Mouse (Mus musculus) stomach, postnatal 0 days (tissue): ENCODE measurements around the gene Dazap2. TPM values are rescaled to one million over a fixed set of nuclear protein-coding genes. Genes with fewer than 3 reads are reported as not detected.

ENCODE experiments used
- ATAC-seq: fragments of 200-750 bp; cut with Nextera tagmentation; 2 replicates; pipeline ENCODE4 v1.8.0; 2017; ENCODE audit not compliant: low FRiP score, low TSS enrichment
- DNase-seq: peaks from one replicate; pipeline ENCODE4 v3.0.0-alpha.2; 2016; ENCODE audit warnings: low spot score
- H3K27ac ChIP-seq: fragments of 300-500 bp; sonication (generic); replicated peaks from 2 replicates; pipeline ENCODE4 v1.5.1; 2014; ENCODE audit warnings: mild to moderate bottlenecking, control low read depth
- H3K27me3 ChIP-seq: fragments of 300-500 bp; sonication (generic); 2 replicates; pipeline ENCODE4 v1.6.1; 2014; ENCODE audit warnings: low read length; ENCODE audit not compliant: control insufficient read depth, insufficient read depth
- H3K36me3 ChIP-seq: fragments of 300-500 bp; sonication (generic); 2 replicates; pipeline ENCODE4 v1.6.1; 2014; ENCODE audit warnings: low read length, mixed read lengths; ENCODE audit not compliant: control insufficient read depth, insufficient read depth
- H3K4me1 ChIP-seq: fragments of 300-500 bp; sonication (generic); replicated peaks from 2 replicates; pipeline ENCODE4 v1.6.1; 2014; ENCODE audit warnings: antibody characterized with exemption; ENCODE audit not compliant: control insufficient read depth, insufficient read depth
- H3K4me2 ChIP-seq: fragments of 300-500 bp; sonication (generic); replicated peaks from 2 replicates; pipeline ENCODE4 v1.6.1; 2014; ENCODE audit warnings: low read depth, mild to moderate bottlenecking, control low read depth, moderate library complexity
- H3K4me3 ChIP-seq: fragments of 300-500 bp; sonication (generic); 2 replicates; pipeline ENCODE4 v1.5.1; 2014; ENCODE audit warnings: low read depth, low read length, control low read depth
- H3K9ac ChIP-seq: fragments of 300-500 bp; sonication (generic); 2 replicates; pipeline ENCODE4 v1.6.1; 2014; ENCODE audit warnings: mild to moderate bottlenecking, low read length, control low read depth, mixed read lengths
- H3K9me3 ChIP-seq: fragments of 300-500 bp; sonication (generic); 2 replicates; pipeline ENCODE4 v1.6.1; 2016; ENCODE audit warnings: low read length; ENCODE audit not compliant: control insufficient read depth
- CTCF ChIP-seq: IDR thresholded peaks from 2 replicates; pipeline ENCODE4 v1.5.1; 2016; ENCODE audit warnings: antibody characterized with exemption, low read depth, mild to moderate bottlenecking, moderate library complexity
- EP300 ChIP-seq: optimal IDR thresholded peaks from 2 replicates; pipeline ENCODE3; 2016; ENCODE audit warnings: antibody characterized with exemption
- WGBS: fragments of 180-500 bp; shearing (Covaris S2); extraction: QIAGEN DNeasy Blood & Tissue Kit; methylation state at CpG from one replicate; pipeline ENCODE4 v1.1.7; 2014; 5-methylcytosine and 5-hydroxymethylcytosine counted together
- polyA plus RNA-seq: library from polyadenylated mRNA; unstranded; fragments of >200 nt; fragmentation: Nextera tagmentation; extraction: Ambion mirVana; gene quantifications from 2 replicates; pipeline ENCODE4 v1.2.1, GENCODE M21; 2015

The Dazap2 gene
- polyA plus RNA-seq, 1 experiment from 2014 or later: 177 TPM

GRCm38 (mm10) chr15:100635851-100636645 lies 20.9 kb downstream of the Dazap2 start:
- peaks cover 3% of the 10 kb centered on the region for H3K4me1 ChIP-seq
- peak overlapping the region; percentile 86 for H3K4me2 ChIP-seq
- H3K27me3 ChIP-seq: no peaks in the 10 kb centered on the region
- peak overlapping the region; percentile 82 for H3K9ac ChIP-seq
- no peak for ATAC-seq
- H3K4me3 ChIP-seq: peak overlapping the region; percentile 63
- TF ChIP-seq CTCF (no peak), EP300 (no peak)
- no peaks in the 10 kb centered on the region for H3K9me3 ChIP-seq
- DNase-seq: peak; percentile 49
- no peaks in the 10 kb centered on the region for H3K36me3 ChIP-seq
- WGBS: 5% methylated on average over 38 of the region's 38 CpGs
- peak overlapping the region; percentile 96 for H3K27ac ChIP-seq

GRCm38 (mm10) chr15:100636700-100637501 lies 21.8 kb downstream of the Dazap2 start, which contains the start of gene Smagp:
Gene Smagp, minus strand, starts transcription at chr15:100636940.
- under 1% methylated on average over 69 of the region's 77 CpGs for WGBS
- ATAC-seq: peak; percentile 58
- TF ChIP-seq EP300 (no peak), CTCF (no peak)
- peak within 1 kb of the TSS; percentile 82 for H3K9ac ChIP-seq
- H3K4me1 ChIP-seq: peaks cover 3% of the 10 kb centered on the region
- peak within 1 kb of the TSS; percentile 86 for H3K4me2 ChIP-seq
- H3K9me3 ChIP-seq: no peaks in the 10 kb centered on the region
- H3K4me3 ChIP-seq: peak within 1 kb of the TSS; percentile 63
- H3K27ac ChIP-seq: peak within 1 kb of the TSS; percentile 96
- DNase-seq: peak; percentile 87
- H3K27me3 ChIP-seq: no peaks in the 10 kb centered on the region
- no peaks in the 10 kb centered on the region for H3K36me3 ChIP-seq

- no peak for ATAC-seq
- Histone ChIP-seq H3K36me3 (no peaks in the 10 kb centered on the region), H3K9ac (no peak overlapping the region), H3K9me3 (no peaks in the 10 kb centered on the region), H3K4me2 (peak overlapping the region; percentile 86; the same call in 1 of the 2 replicates), H3K27me3 (no peaks in the 10 kb centered on the region), H3K27ac (peak overlapping the region; percentile 96; the same call in 1 of the 2 replicates), H3K4me3 (peak overlapping the region; percentile 63; the same call in 1 of the 2 replicates), H3K4me1 (peaks cover 3% of the 10 kb centered on the region)
- peak; percentile 61 for DNase-seq
- WGBS: 13% methylated on average over 6 of the region's 6 CpGs
- no peak for TF ChIP-seq EP300
- TF ChIP-seq CTCF: peak; percentile 64
These were observed 22.5 kb downstream of the Dazap2 start for GRCm38 (mm10) chr15:100637661-100638060.

GRCm38 (mm10) chr15:100639972-100640750 lies 25.0 kb downstream of the Dazap2 start:
- Histone ChIP-seq H3K9me3 (no peaks in the 10 kb centered on the region), H3K27me3 (no peaks in the 10 kb centered on the region), H3K27ac (peak overlapping the region; percentile 45), H3K9ac (no peak overlapping the region; the same call in 1 of the 2 replicates), H3K36me3 (no peaks in the 10 kb centered on the region), H3K4me3 (no peak overlapping the region), H3K4me2 (no peak overlapping the region), H3K4me1 (no peaks in the 10 kb centered on the region)
- TF ChIP-seq CTCF (no peak), EP300 (no peak)
- WGBS: 52% methylated on average over 16 of the region's 16 CpGs
- no peak for ATAC-seq
- no peak for DNase-seq

GRCm38 (mm10) chr15:100641226-100641810 lies 26.2 kb downstream of the Dazap2 start:
- Histone ChIP-seq H3K9me3 (no peaks in the 10 kb centered on the region), H3K36me3 (no peaks in the 10 kb centered on the region), H3K27me3 (no peaks in the 10 kb centered on the region), H3K4me2 (no peak overlapping the region), H3K4me1 (no peaks in the 10 kb centered on the region), H3K27ac (peak overlapping the region; percentile 45; the same call in 1 of the 2 replicates), H3K4me3 (no peak overlapping the region), H3K9ac (no peak overlapping the region)
- no peak for DNase-seq
- WGBS: 43% methylated on average over 15 of the region's 16 CpGs
- TF ChIP-seq CTCF (no peak), EP300 (no peak)
- no peak for ATAC-seq
